Mouse (Mus musculus): ENCODE data around the gene Elovl6.

DNA sequence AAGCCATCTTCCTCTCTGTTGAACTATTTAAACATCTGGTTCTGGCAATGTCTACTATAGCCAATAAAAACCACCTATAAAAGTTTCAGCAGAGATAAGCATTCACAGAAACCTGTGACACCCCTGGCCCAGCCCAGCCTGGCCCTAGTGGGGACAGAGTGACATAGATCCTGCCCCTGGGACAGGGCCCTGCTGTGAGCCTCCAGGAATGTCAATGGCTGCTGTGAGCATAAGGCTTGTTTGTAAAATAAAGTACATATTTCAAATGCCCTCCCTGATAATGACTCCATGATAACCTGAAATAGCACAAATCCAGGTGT lies 118.1 kb downstream of the Elovl6 start:
- TF ChIP-seq CTCF (conservative IDR thresholded peaks at IDR 0.05; ENCODE audit: low read length) (no peak), NANOG (IDR thresholded peaks at IDR 0.05; ENCODE audit: borderline replicate concordance, low read length) (0 out of 2 replicates have a peak, but pooled peaks have one; percentile 10), POU5F1 (IDR thresholded peaks at IDR 0.05; ENCODE audit: borderline replicate concordance, low read length) (no peak)
